Mouse (Mus musculus): Measurements from ENCODE around the gene Larp6. TPM values are rescaled to one million over a fixed set of nuclear protein-coding genes. Genes with fewer than 3 reads are reported as not detected.
A peak's percentile ranks its signal among the peaks of the same experiment; 100 is the strongest.

Larp6 gene
- total RNA-seq, 2 experiments from 2014 or later = 34.8 to 35.5 TPM

DNA sequence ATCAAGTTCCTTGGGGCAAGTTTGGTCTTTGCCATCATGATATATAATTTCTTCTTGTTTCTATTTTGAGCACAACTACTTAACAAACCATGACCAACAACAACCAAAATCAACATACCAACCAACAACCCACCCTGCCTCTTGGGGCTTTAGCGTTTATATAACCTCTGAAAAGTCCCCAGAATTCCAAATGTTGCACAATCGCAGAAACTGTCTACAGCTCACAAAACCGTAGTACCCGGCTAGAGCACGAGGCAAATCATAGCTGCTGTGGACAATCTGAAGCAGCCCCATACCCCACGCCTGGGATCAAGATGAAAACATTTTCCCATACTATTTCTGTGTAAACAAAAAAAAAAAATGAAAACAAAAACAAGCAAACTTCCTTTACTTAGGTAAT, 3.1 kb upstream of the Larp6 start:
- DNase-seq (ENCODE audit: low spot score in 2 of 2) = no peak
- intact Hi-C loops (cut with DNase I) = no loop called here

DNA sequence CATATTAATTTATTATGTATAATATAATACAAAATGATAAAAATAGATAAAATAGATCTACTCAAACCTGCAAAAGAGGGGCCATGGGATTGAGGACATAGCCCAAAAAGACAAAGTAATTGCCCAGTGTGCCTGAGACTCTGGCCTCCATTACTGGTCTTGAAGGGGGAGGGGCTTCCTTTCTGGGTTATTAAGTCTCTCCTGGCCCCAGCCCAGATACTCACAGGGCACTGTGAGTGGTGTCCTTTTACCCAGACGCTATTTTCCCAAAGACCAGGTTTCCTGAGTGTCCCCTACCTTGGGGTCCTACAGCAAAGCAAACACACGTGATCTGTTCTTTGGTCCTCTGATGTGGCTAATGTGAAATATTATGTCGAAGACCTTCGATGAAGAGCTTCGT, 778 bp upstream of the Larp6 start:
- intact Hi-C loops (cut with DNase I) = no loop called here
- no peak for DNase-seq (ENCODE audit: low spot score in 2 of 2)

DNA sequence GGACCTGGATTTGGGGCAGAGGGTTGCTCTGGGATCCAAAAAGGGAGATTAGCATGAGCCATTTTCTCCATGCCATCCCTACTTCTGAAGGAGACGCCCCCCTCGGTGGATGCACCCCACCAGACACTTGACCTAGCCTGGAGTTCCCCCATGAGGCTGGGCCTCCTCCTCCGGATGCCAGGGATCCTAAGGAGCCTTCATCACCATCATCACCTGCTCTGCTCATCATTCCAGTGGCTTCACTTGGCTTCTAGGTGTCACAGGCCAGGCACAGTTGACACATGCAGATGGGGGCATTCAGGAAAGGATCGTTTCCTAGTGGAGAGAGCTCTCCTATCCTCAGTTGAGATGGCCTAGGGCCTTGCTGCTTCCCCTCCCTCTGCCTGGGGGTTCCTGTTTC, 827 bp downstream of the Larp6 start:
- intact Hi-C loops (cut with DNase I) = no loop called here
- DNase-seq (ENCODE audit: low spot score in 2 of 2) = no peak

DNA sequence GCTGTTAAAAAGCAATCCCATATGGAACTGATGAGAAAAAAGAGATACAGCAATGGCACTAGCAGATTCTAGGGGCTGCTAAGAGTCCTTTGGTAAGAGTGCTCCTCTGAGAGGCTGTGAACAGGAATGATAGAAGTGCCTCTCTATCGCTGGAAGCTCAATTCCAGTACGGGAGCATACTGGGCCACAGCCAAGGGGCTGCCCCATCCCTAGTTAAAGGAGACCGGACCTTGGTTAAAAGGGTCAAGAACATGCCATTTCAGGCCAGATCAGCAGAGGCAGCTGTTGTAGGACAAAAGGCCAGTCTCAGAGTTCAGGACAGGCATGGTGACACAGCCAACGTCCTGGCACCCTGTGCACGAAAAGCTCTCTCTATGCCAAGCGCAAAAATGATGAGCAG, 1.4 kb downstream of the Larp6 start:
- DNase-seq (ENCODE audit: low spot score in 2 of 2) = peak in 1 of 2 experiments; percentile 30
- intact Hi-C loops (cut with DNase I) = no loop called here

DNA sequence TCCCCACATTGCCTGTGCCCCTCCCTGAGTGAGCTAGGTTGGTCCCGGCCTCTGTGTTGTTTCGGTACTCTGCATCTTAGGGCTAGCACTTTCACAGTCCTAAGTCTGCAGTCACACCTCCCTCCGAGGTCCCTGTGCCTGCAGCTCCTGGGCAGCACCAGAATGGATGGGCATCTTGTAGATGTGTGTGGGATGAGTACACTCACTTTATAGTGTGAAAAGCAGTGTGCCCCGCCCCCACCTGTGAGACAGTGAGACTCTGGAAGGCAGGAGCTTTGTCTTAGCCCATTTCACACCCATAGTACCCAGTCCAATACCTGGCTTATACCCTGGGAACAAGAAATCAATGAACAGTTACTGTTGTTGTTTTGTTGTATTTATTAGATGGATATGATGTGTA, 2.5 kb downstream of the Larp6 start:
- DNase-seq (ENCODE audit: low spot score in 2 of 2) = peak in 1 of 2 experiments; percentile 62

DNA sequence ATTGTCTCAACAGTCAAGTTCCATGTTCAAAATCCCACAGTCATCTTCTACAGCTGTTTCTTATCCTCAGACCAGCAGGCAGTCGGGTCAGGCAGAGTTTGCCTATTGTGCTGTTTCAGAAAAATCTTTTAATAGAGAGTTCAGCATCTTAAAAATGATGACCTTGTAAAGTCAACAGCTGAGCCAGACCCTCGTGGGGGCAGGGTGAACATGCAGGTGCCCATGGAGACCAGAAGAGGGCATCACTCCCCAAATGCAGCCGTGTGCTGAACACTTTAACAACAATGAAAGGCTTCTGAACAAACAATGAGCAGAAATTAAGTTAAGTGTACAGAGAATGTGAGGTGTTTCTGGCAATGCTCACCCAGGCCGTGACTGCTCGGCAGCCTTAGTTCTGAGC, 3.0 kb downstream of the Larp6 start:
- no peak for DNase-seq (ENCODE audit: low spot score in 2 of 2)
- intact Hi-C loops (cut with DNase I) = no loop called here

More for the DNA sequence above, 2.5 kb downstream of the Larp6 start:
- intact Hi-C loops (cut with DNase I) = no loop called here

DNA sequence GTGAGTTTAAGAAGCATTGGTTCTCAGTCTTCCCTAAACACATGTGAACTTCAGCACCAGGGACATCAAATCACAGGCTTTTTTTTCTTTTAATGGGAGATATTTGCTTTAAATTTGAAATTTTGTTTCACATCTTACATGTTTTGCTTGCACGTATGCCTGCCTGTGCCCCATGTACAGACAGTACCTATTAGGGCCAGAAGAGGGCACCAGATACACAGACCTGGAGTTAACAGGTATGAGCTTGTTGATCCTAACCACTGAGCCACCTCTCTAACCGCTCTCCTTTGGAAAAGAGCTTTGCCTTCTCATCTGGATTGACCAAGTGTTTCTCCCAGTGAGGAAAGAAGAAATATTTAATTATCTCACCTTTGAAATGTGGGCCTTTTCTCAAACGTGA, 5.5 kb downstream of the Larp6 start:
- DNase-seq (ENCODE audit: low spot score in 2 of 2) = peak; percentile 46 to 54

DNA sequence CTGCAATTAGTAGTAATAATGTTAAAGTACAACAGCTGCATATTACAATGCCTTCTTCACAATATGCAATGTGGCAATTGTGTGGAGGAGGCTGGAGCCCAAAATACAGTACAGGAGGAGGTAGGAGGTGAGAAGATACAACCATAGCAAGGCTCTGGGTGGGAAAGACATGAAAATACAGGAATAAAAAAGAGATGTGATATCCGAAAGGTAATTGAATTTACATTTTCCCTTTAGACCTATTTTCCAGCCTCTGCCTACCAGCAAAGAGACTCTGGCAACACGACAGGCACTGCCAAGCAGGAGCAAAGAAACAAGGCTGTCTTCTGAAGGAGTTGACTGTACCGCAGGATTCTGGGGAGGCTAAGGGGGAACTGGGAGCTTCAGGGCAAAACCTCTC, 6.9 kb downstream of the Larp6 start:
- no peak for DNase-seq (ENCODE audit: low spot score in 2 of 2)

More for the DNA sequence above, 5.5 kb downstream of the Larp6 start:
- intact Hi-C loops (cut with DNase I) = no loop called here

DNA sequence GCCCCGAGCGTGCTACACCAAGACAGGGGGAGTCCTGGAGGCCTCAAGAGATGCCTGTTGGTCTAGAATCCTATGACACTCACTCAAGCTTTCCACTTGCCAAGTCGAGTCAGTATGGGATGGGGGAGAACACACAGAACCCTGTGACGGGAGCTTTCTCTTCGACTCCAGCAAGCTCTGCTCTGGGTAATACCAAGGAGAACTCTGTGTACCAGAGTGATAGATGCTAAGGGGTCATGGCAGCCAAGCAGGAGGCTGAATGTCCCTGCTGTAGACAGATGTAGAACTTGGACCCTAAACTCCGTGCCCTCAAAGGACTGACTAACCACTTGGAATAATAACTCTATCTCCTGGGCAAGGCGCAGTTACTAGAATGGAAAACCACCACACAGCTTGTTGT, 12.2 kb downstream of the Larp6 start:
- intact Hi-C loops (cut with DNase I) = no loop called here
- no peak for DNase-seq (ENCODE audit: low spot score in 2 of 2)

More for the DNA sequence above, 6.9 kb downstream of the Larp6 start:
- intact Hi-C loops (cut with DNase I) = no loop called here

DNA sequence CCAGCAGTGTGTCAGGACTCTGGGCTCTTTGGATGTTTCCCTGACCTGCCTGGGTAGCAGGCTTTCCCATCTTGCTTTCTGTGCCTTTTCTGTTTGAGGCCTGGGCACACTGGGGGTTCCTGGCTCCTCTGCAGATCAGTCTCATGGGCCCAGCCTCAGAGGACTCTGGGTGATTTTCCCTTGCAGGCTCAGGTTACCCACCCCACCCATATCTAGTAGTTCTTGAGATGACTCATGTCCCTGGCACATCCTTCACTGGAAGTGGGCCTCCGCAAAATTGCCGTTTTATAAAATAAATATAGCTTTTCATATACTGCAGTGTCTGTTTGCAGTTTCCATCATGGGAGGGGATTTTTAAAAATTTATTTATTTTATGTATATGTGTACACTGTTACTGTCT, 21.5 kb downstream of the Larp6 start:
- intact Hi-C loops (cut with DNase I) = no loop called here
- DNase-seq (ENCODE audit: low spot score in 2 of 2) = peak; percentile 44 to 45

DNA sequence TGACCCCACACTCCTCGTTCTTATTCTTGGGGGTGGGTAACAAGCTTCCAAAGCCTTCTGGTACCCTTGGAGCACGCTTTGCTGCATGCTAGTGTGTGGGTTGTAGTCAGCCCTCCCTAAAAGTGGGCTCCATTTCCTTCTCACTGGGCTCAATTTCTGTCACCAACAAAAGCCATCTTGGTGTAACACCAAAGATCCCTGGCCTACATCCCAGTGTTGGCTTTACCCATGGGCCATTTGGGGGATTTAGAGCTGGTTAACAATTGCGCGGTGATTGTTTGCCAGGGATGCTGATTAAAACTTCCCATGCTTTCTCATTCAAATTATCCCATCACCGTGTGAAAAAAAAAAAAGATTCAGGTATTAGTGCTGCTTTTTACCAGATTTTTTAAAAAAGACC, 26.3 kb downstream of the Larp6 start:
- DNase-seq (ENCODE audit: low spot score in 2 of 2) = no peak
- intact Hi-C loops (cut with DNase I) = no loop called here

DNA sequence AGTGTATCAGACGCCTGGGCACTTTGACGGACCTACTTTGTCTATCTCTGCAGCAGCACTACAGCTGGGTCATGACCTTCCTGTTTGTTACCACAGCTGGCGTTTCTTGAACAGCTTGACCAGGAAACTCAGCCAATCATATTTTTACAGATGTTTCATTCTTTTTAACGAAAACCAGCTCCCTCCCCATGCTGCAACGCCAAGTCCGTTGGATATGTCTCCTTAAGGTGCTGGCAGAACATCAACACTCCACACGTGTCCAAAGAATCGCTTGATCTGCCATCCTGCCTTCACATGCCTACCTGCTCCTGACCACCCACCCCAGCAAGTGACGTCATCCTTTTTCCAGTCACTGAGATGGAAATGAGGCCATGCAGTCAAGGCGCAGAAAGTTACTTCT, 28.6 kb downstream of the Larp6 start:
- no peak for DNase-seq (ENCODE audit: low spot score in 2 of 2)
- intact Hi-C loops (cut with DNase I) = loop anchor here (10.0 kb wide), 2 partner anchors 147 to 497 kb away; no protein-coding TSS in a partner anchor

DNA sequence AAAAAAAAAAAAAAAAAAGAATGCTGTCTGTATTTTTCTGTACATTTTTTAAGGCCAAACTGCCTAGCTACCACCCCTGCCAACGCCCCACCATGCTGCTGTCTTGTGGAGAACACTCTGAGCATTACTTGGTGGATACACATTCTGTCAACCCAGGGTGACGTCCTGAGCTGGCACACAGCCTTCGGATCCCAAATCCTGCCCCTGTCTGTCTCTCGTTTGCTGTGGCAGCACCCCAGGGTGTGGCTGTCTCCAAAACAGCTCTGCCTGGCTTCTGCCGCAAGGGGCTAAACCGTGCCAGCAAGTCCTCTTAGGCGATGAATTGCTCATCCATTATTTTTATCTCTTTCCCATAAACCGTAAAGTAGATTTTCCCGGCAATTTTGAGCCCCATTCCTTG, 29.7 kb downstream of the Larp6 start:
- DNase-seq (ENCODE audit: low spot score in 2 of 2) = peak; percentile 26 to 54
- intact Hi-C loops (cut with DNase I) = loop anchor here (10.0 kb wide), 2 partner anchors 148 to 498 kb away; no protein-coding TSS in a partner anchor

DNA sequence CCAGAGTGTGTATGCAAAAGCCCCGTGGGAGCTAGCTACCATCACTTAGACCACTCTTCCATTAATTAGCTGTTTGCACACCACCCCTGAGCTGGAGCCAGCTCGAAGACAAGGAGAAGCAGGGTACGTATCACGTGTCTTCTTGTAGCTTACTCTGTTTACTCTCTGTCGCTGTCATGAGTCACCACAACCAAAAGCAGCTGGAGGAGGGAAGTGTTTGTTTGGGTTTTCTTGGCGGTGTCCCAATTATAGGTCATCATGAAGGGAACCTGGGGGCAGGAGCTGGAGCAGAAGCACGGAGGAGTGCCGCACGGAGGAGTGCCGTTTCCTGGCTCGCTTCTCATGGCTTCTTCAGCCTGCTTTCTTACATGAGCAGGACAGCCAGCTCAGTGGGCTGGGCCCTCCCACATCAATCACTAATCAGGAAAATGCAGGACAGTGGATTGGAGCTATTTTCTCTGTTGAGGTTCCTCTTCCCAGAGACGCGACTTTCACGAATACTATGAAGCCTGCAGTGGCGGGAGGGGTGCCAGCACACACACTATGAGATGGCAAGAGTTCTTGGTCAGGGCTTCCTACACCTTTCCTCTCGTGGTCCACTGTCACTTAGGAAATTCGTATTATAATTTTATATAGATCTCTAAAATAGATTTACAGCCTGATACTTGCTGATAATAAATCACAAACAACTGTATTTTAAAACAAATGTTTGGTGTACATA, 30.6 kb downstream of the Larp6 start:
- intact Hi-C loops (cut with DNase I) = loop anchor here (10.0 kb wide), 2 partner anchors 149 to 499 kb away; no protein-coding TSS in a partner anchor

DNA sequence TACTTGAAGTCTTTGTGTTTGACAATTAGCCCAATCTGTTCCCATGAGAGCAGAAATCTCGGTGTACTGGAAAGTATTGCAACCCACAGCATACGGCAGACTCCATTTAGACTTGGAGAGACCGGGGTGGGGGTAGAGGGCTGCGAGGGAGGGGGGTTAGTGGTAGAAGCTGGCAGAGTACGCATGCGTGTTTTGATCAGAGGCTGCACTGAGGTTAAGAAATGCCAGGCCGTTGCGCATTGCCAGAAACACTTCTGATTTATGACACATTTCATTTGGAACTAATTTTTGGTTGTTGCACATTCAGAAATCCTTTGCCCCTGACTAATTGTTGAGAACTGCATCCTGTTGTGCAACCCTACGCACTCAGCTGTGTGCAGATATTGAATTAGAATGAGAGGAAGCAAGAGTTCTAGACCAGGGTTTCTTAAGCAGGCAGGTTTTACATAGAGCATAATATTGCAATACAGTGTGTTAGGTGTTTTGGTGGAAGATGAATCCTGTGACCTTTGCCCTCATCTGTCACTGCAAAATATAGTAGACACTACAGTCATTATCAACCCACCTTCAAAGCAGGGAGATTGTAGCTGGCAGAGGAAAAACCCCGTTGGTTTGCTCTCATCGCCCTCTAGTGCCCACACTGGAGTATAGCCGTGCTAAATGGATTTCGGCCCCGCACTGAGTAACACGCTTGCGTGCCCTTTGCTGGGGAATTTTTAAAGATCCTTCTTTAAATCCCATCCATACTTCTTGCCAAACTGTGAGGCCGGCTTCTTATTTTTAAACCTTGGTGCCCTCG, 31.6 kb downstream of the Larp6 start:
- DNase-seq (ENCODE audit: low spot score in 2 of 2) = peak; percentile 60 to 64
- intact Hi-C loops (cut with DNase I) = loop anchor here (10.0 kb wide), 2 partner anchors 150 to 500 kb away; no protein-coding TSS in a partner anchor

More for the DNA sequence above, 30.6 kb downstream of the Larp6 start:
- peak; percentile 19 to 70 for DNase-seq (ENCODE audit: low spot score in 2 of 2)

DNA sequence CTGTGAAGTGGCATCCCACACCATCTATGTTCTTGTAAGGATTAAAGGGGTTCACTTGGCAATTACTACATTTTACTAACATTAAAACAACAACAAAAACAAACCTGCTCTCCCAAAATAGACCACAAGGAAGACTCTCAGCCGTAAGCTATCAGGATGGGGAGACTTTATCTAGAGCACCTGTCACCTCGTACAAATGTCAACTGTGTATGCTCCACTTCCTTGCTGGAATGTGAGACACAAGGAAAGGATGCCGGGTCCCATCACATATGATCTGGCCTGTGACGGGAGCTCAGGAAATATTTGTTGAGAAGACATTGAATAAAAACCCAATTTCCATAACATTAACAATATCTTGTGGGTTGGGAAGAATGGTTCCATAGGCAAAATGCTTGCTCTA, 32.2 kb downstream of the Larp6 start:
- DNase-seq (ENCODE audit: low spot score in 2 of 2) = no peak
- intact Hi-C loops (cut with DNase I) = loop anchor here (10.0 kb wide), 2 partner anchors 150 to 500 kb away; no protein-coding TSS in a partner anchor

DNA sequence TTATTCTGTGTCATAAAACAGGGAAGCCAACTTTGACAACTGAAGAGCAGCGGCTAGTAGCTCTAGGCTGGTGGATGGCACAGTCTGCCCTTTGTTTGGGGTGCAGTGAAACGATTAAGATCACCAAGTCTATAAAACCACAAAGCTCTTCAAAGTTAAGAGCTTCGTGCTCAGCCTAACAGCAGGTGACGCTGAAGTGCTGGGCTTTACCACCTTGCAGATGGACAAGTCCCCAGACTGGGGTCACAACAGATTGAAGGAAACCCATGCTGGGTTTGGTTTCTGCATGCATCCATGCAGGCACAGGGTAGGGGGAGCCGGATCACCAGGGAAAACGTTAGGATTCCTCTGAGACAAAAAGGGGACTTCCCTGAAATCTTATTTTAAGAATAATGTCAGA, 33.8 kb downstream of the Larp6 start:
- intact Hi-C loops (cut with DNase I) = loop anchor here (10.0 kb wide), 2 partner anchors 152 to 502 kb away; no protein-coding TSS in a partner anchor
- no peak for DNase-seq (ENCODE audit: low spot score in 2 of 2)

DNA sequence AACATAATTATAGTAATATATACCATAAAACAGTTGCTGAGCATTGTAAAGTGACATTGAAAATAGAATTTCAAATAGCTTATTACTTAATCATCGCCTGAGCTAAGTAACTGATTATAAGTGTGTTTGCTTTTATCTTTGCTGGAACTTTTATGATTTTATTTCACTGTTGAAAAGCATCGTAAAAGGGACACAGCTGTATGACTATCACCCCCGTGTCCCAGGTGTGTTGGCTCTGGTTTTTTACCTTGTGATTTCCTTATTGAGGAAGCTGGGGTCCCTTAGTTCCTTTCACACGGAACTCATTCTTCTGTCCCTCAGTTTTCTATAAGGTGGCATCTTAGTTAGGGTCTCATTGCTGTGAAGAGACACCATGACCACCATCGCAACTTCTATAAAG, 34.9 kb downstream of the Larp6 start:
- intact Hi-C loops (cut with DNase I) = loop anchor here (10.0 kb wide), 2 partner anchors 153 to 503 kb away; no protein-coding TSS in a partner anchor
- DNase-seq (ENCODE audit: low spot score in 2 of 2) = no peak

DNA sequence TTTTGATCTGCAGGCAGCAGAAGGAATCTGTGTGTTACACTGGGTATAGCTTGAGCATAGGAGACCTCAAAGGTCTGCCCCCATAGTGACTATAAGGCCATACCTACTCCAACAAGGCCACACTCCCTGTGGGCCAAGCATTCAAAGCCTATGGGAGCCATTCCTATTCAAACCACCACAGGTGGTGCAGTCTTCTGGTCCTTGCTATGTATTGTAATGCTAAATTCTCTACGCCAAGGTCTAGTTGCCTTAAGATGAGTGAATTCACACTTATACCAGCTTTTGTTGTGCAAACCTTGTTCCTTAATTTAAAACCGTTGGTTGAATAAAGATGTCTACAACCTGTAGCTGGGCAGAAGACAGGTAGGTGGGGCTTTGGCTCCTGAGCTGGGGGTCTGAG, 35.4 kb downstream of the Larp6 start:
- DNase-seq (ENCODE audit: low spot score in 2 of 2) = no peak
- intact Hi-C loops (cut with DNase I) = loop anchor here (10.0 kb wide), 2 partner anchors 153 to 503 kb away; no protein-coding TSS in a partner anchor

DNA sequence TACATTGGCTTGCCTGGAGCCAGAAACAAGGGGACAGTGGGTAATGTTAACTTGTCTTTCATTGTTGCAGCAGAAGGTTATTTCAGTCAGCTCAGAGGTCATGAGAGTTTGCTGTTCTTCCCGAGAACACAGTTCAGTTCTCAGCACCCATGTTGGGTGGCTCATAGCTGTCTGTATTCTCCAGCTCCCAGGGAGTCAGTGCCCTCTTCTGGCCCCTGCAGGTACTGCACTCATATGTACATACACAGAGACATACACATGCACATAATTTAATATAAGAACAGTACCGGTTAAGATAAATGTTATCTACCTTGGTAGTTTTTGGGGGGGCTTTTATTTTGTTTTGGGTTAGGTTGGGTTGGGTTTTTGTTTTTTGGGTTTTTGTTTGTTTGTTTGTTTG, 36.3 kb downstream of the Larp6 start:
- no peak for DNase-seq (ENCODE audit: low spot score in 2 of 2)
- intact Hi-C loops (cut with DNase I) = loop anchor here (10.0 kb wide), 2 partner anchors 154 to 504 kb away; no protein-coding TSS in a partner anchor
